In genomic region chr17:56325450-56326152, GRCm38 (mm10) we compare ENCODE assay signal across 8 mouse cellular contexts. TPM values are rescaled to one million over a fixed set of nuclear protein-coding genes. Genes with fewer than 3 reads are reported as not detected.
DNase-seq lines count a peak whose midpoint lies in the region; ATAC-seq lines count a peak whose summit lies in the region.

Kdm4b (plus strand) TSS chr17:56326062.

- under 1% methylated on average over 53 of the region's 57 CpGs for WGBS in hindbrain, embryonic 16.5 days
- WGBS in macrophage (ENCODE audit: missing documents), result 2% methylated on average over 46 of the region's 57 CpGs

- H3K4me2 ChIP-seq in hindbrain, embryonic 16.5 days (ENCODE audit: low read length), result peak within 1 kb of the TSS; percentile 80

- peak within 1 kb of the TSS; percentile 94 for H3K4me3 ChIP-seq in hindbrain, embryonic 16.5 days (ENCODE audit: low read length)
- peak within 1 kb of the TSS; percentile 35 for H3K4me3 ChIP-seq in macrophage (ENCODE audit: inconsistent target)

- H3K9me3 ChIP-seq in hindbrain, embryonic 16.5 days (ENCODE audit: control insufficient read depth, low read length), result no peaks in the 10 kb centered on the region

- peaks cover 28% of the 10 kb centered on the region for H3K4me1 ChIP-seq in hindbrain, embryonic 16.5 days (ENCODE audit: control insufficient read depth, insufficient read depth, low read depth, low read length)

- H3K27ac ChIP-seq in hindbrain, embryonic 16.5 days (ENCODE audit: low read depth, low read length), result peak within 1 kb of the TSS; percentile 97
- H3K27ac ChIP-seq in macrophage, result peak within 1 kb of the TSS; percentile 61

- peak within 1 kb of the TSS; percentile 98 for H3K9ac ChIP-seq in hindbrain, embryonic 16.5 days (ENCODE audit: low read depth, low read length)

- DNase-seq in WW6 (ENCODE audit: low read depth, low spot score), result peak; percentile 98
- peak; percentile 96 to 99 for DNase-seq in cerebellum, postnatal 4 days (ENCODE audit: low spot score in 2 of 2)
- peak; percentile 99 for DNase-seq in gastrocnemius, adult 18-20 months (ENCODE audit: low spot score)
- DNase-seq in left cerebral cortex, adult 18-20 months (ENCODE audit: low spot score in 2 of 2), result peak; percentile 96 to 99
- DNase-seq in right cerebral cortex, adult 18-20 months, result peak; percentile 100
- DNase-seq in urinary bladder, postnatal 10 days (ENCODE audit: low spot score), result peak; percentile 94

- no peaks in the 10 kb centered on the region for H3K27me3 ChIP-seq in hindbrain, embryonic 16.5 days (replicated peaks; ENCODE audit: control insufficient read depth, insufficient read depth, low read length)

- H3K36me3 ChIP-seq in hindbrain, embryonic 16.5 days (ENCODE audit: control insufficient read depth, insufficient read depth, low read length), result no peaks in the 10 kb centered on the region
- no peaks in the 10 kb centered on the region for H3K36me3 ChIP-seq in macrophage (ENCODE audit: inconsistent target)

- ATAC-seq in hindbrain, embryonic 16.5 days, result peak; percentile 100

- H3K79me2 ChIP-seq in macrophage (ENCODE audit: inconsistent target), result peaks cover 39% of the 10 kb centered on the region; the same call in 1 of the 2 replicates

RNA-seq across cellular contexts. Expression of gene Kdm4b, which starts in this region (rescaled TPM):
- 10 to 100 TPM; 20.1 to 23.1 TPM for total RNA-seq in gastrocnemius, adult 18-20 months (2021)
- polyA plus RNA-seq in hindbrain, embryonic 16.5 days (2015; fragmentation: Nextera tagmentation; extraction: Ambion mirVana), result 53.5 and 70.3 TPM in 2 replicates
- total RNA-seq in left cerebral cortex, adult 18-20 months (2021), result 10 to 100 TPM; 59.1 to 64.7 TPM
- total RNA-seq in macrophage (2018; cell fraction: chromatin; rRNA removed), result 10 to 100 TPM; 19.0 to 65.4 (median 41.1) TPM
- total RNA-seq in macrophage (2018; cell fraction: cytosol; rRNA removed), result 10 to 100 TPM in 20 of 26 experiments, 1 to 10 TPM in 6; 6.7 to 16.1 (median 12.1) TPM
- 10 to 100 TPM; 11.3 to 39.3 (median 19.5) TPM for total RNA-seq in macrophage (2018; cell fraction: nucleus; rRNA removed)
- 6.8 to 13.1 TPM (median 8.6 TPM) in 3 replicates for polyA plus RNA-seq in macrophage (2018)

Comparison
In these comparisons a context has a peak if more than half of its experiments do, and no peak if none do; other contexts are left out.
1. Peak in every context shown above with its lines: DNase-seq, ATAC-seq, H3K4me3 ChIP-seq and H3K27ac ChIP-seq.